Mouse (Mus musculus) G1E (cell line): ENCODE results near the gene Pi4kb. TPM values are rescaled to one million over a fixed set of nuclear protein-coding genes. Genes with fewer than 3 reads are reported as not detected.
"Not testable (repeated sequence)": the region's sequence is repeated elsewhere in the genome, so short reads cannot be mapped to it uniquely, and the experiment has no call there.

Experiments
- ATAC-seq: 2 replicates; pipeline ENCODE4 v1.8.0; 2016; ENCODE audit warnings: mild to moderate bottlenecking; ENCODE audit not compliant: insufficient number of reproducible peaks, poor library complexity, low FRiP score, severe bottlenecking; ENCODE audit errors: extremely low read depth
- DNase-seq: peaks from one replicate; pipeline ENCODE4 v3.0.0; 2012; ENCODE audit warnings: low spot score
- H3K27me3 ChIP-seq: 2 replicates; pipeline ENCODE4 v1.6.1; 2012; ENCODE audit warnings: mild to moderate bottlenecking, low read length, inconsistent platforms; ENCODE audit not compliant: insufficient read depth
- H3K36me3 ChIP-seq: replicated peaks from 2 replicates; pipeline ENCODE3; 2012; ENCODE audit warnings: mild to moderate bottlenecking, inconsistent platforms
- H3K4me1 ChIP-seq: 2 replicates; pipeline ENCODE4 v1.6.1; 2012; ENCODE audit warnings: low read depth, low read length, inconsistent platforms, mixed read lengths; ENCODE audit not compliant: insufficient read depth
- H3K4me3 ChIP-seq: 2 replicates; pipeline ENCODE4 v1.5.1; 2012; ENCODE audit warnings: low read depth, mild to moderate bottlenecking, inconsistent platforms, low read length, moderate library complexity, mixed read lengths
- H3K9me3 ChIP-seq: replicated peaks from 2 replicates; pipeline ENCODE4 v1.6.1; 2012; ENCODE audit warnings: inconsistent platforms
- CTCF ChIP-seq: IDR thresholded peaks from 2 replicates; pipeline ENCODE4 v1.5.1; 2012; ENCODE audit warnings: low read depth, low read length, inconsistent platforms, mixed read lengths
- GATA1 ChIP-seq: IDR thresholded peaks from 2 replicates; pipeline ENCODE4 v1.6.1; 2012; ENCODE audit warnings: borderline replicate concordance, low read length, inconsistent platforms, mixed read lengths
- GATA2 ChIP-seq: IDR thresholded peaks from 2 replicates; pipeline ENCODE4 v1.6.1; 2012; ENCODE audit warnings: low read depth, low read length, inconsistent platforms, borderline replicate concordance
- POLR2AphosphoS5 ChIP-seq: IDR thresholded peaks from 2 replicates; pipeline ENCODE4 v1.6.1; 2012; ENCODE audit warnings: low read depth, low read length, inconsistent platforms; ENCODE audit not compliant: insufficient replicate concordance
- TAL1 ChIP-seq: conservative IDR thresholded peaks from 2 replicates; pipeline ENCODE4 v1.6.1; 2012; ENCODE audit warnings: low read depth, low read length, inconsistent platforms, mixed read lengths
- polyA plus RNA-seq: library from polyadenylated mRNA; stranded (reverse); fragments of >175 nt; gene quantifications from 2 replicates; pipeline ENCODE4 v1.2.3, GENCODE M21; 2012
- total RNA-seq, 2 experiments: library from RNA; stranded (forward) in 1 of 2; stranded (reverse) in 1 of 2; fragments of 200-1000 nt in 1 of 2; fragments of >200 nt in 1 of 2; fragmentation: Nextera tagmentation in 1 of 2; gene quantifications; 2 replicates each; pipeline ENCODE4 v1.2.3; 2014 to 2017

The Pi4kb gene
- total and polyA plus RNA-seq, 3 experiments, result 11.7 to 70.6 (median 37.4) TPM

DNA sequence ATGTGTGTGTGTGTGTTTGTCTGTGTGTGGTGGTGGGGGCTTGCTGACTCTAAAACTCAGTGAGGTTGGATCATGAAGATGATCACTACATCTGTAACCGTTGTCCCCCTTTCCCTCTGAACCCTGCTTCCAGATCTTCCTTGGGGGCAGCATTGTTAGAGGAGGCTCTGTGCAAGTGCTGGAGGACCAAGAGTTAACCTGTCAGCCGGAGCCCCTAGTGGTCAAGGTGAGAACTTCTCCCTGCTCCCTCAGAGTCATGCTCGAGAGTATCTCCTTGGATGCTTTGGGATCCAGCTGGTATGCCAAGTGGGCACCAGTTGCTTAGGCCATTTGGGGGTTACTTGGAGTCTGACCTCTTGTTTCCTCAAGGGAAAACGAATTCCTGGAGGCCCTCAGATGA is 30.8 kb upstream of the Pi4kb start:
- DNase-seq, H3K4me3 ChIP-seq, H3K9me3 ChIP-seq, H3K27me3 ChIP-seq: not testable (repeated sequence)
- Histone ChIP-seq H3K4me1 (peaks cover 36% of the 10 kb centered on the region), H3K36me3 (peaks cover 33% of the 10 kb centered on the region)
- peak; percentile 46; the same call in 1 of the 2 replicates for ATAC-seq
- peak; percentile 61 for TF ChIP-seq CTCF

- TF ChIP-seq POLR2AphosphoS5, result no peak
- peak; percentile 56; the same call in 1 of the 2 replicates for TF ChIP-seq CTCF
- Histone ChIP-seq H3K36me3 (peaks cover 26% of the 10 kb centered on the region), H3K27me3 (no peaks in the 10 kb centered on the region), H3K9me3 (peaks cover 2% of the 10 kb centered on the region; the same call in 1 of the 2 replicates), H3K4me1 (peaks cover 44% of the 10 kb centered on the region), H3K4me3 (no peak overlapping the region)
- no peak for ATAC-seq
- DNase-seq, result no peak
Observed at GRCm38 (mm10) chr3:94948066-94948614, 26.4 kb upstream of the Pi4kb start.

DNA sequence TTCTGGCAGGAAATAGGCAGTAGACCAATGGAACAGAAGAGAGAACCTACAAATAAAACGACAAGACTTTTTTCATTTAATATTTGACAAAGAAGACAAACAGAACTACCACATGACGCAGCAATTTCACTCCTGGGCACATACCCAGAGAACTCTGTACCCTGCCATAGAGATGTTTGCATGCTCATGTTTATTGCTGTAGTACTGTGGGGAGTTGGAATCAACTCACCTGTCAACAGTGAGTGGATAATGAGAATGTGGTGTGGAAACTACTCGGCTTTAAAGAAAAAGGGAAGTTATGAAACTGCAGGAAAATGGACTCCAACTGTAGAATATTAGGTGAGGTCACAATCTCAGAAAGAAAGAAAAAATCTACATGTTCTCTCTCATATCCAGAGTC is 24.9 kb upstream of the Pi4kb start:
- Histone ChIP-seq H3K36me3 (peaks cover 11% of the 10 kb centered on the region), H3K27me3 (no peaks in the 10 kb centered on the region), H3K4me1 (peaks cover 45% of the 10 kb centered on the region), H3K4me3 (no peak overlapping the region; the same call in 1 of the 2 replicates), H3K9me3 (peaks cover 2% of the 10 kb centered on the region; the same call in 1 of the 2 replicates)
- TF ChIP-seq POLR2AphosphoS5, result no peak
- ATAC-seq (no peak), DNase-seq (no peak)

DNA sequence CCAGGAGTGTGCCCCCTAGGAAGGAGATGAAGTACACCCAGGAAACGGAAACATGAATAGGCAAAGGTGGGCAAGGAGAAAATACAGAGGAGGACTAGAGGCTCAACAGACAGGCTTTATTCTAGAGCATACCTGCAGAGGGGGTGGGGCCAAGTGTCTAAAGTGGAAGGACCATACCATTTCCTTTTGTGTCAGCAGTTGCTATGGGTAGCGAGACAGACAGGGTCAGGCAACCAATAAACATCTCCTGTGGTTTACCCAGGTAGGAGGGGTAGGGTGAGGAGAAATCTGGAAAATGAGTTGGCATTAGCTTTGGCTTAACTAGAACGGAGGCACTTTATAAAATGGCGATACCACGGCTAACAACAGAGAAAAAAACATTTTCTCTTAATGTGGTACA is 21.7 kb upstream of the Pi4kb start:
- no peak for ATAC-seq

GRCm38 (mm10) chr3:94953384-94953763 is 21.2 kb upstream of the Pi4kb start:
- Histone ChIP-seq H3K4me1 (peaks cover 55% of the 10 kb centered on the region), H3K4me3 (peak overlapping the region; percentile 78), H3K36me3 (peaks cover 45% of the 10 kb centered on the region), H3K9me3 (peaks cover 2% of the 10 kb centered on the region; the same call in 1 of the 2 replicates), H3K27me3 (no peaks in the 10 kb centered on the region)
- DNase-seq (no peak), ATAC-seq (no peak)
- TF ChIP-seq TAL1, result no peak
- TF ChIP-seq POLR2AphosphoS5, result no peak
- TF ChIP-seq GATA2, result no peak
- TF ChIP-seq CTCF, result no peak
- TF ChIP-seq GATA1, result no peak

More for the DNA sequence above, 21.7 kb upstream of the Pi4kb start:
- Histone ChIP-seq H3K4me1 (peaks cover 51% of the 10 kb centered on the region), H3K4me3 (no peak overlapping the region), H3K9me3 (peaks cover 2% of the 10 kb centered on the region; the same call in 1 of the 2 replicates), H3K27me3 (no peaks in the 10 kb centered on the region), H3K36me3 (peaks cover 39% of the 10 kb centered on the region)
- TF ChIP-seq CTCF, result no peak
- TF ChIP-seq POLR2AphosphoS5, result no peak
- TF ChIP-seq GATA1, result no peak
- no peak for TF ChIP-seq TAL1
- TF ChIP-seq GATA2, result no peak
- DNase-seq, result no peak

DNA sequence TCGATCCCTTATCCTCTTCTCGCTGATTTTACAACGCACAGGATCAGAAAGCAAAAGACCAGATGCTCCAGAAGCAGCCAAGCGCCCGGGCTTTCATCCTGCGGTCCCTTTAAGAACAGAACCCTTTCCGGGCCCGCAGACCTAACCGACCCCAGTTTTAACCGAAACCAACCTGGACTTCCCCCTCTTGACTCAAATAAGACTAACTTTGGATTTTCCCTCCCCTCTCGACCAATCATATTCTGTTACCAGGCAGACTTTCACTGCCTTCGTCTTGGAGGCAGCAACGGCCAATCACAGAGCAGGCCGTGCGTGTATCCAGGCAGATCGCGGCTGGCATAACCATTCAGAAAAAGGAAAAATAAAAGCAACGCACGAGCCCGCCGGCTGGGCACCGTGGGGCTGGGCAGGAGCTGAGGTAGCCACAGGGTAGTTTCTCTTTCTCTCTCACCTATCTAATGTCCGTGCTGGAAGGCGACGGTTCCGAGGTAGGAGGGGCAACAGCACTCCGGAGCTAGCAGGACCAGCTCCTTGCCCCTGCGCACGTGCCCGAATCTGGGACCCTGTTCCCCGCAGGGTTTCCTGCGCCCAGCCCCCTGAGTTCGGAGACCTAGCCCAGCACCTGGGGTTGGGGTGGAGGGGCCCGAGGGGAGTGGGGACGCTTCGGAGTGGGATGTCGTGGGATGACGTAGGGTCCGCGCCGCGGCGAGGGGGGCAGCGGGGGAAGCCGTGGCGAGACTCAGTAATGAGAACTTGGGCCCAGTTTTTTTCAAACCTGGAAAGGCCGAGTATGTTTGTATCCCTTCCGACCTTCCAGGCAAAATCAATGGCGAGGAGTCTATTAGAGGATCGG is 20.5 kb upstream of the Pi4kb start, which contains the start of gene Rfx5:
TSS of gene Rfx5 (plus strand) at position 312 of the 853 bp plus-strand sequence.
- peak; percentile 98 for ATAC-seq
- H3K4me1 ChIP-seq, result peaks cover 55% of the 10 kb centered on the region
- H3K36me3 ChIP-seq, result peaks cover 51% of the 10 kb centered on the region

GRCm38 (mm10) chr3:94958295-94958694 is 16.2 kb upstream of the Pi4kb start:
- no peak for TF ChIP-seq GATA2
- TF ChIP-seq CTCF, result no peak
- TF ChIP-seq POLR2AphosphoS5, result no peak
- TF ChIP-seq TAL1, result no peak
- no peak for TF ChIP-seq GATA1
- no peak overlapping the region for H3K4me3 ChIP-seq
- no peak for DNase-seq
- H3K27me3 ChIP-seq, result no peaks in the 10 kb centered on the region
- H3K9me3 ChIP-seq, result no peaks in the 10 kb centered on the region
- H3K4me1 ChIP-seq, result peaks cover 31% of the 10 kb centered on the region
- ATAC-seq, result no peak
- peaks cover 62% of the 10 kb centered on the region for H3K36me3 ChIP-seq

More for the DNA sequence above, 20.5 kb upstream of the Pi4kb start, which contains the start of gene Rfx5:
- Histone ChIP-seq H3K4me3 (peak within 1 kb of the TSS; percentile 78), H3K27me3 (no peaks in the 10 kb centered on the region), H3K9me3 (peaks cover 2% of the 10 kb centered on the region; the same call in 1 of the 2 replicates)
- TF ChIP-seq GATA1 (no peak), POLR2AphosphoS5 (no peak)
- DNase-seq, result peak; percentile 99
